Mouse (Mus musculus): ENCODE data around the gene Fam131a. TPM values are rescaled to one million over a fixed set of nuclear protein-coding genes. Genes with fewer than 3 reads are reported as not detected.

Gene Fam131a
- polyA plus RNA-seq, 1 experiment, result not detected

DNA sequence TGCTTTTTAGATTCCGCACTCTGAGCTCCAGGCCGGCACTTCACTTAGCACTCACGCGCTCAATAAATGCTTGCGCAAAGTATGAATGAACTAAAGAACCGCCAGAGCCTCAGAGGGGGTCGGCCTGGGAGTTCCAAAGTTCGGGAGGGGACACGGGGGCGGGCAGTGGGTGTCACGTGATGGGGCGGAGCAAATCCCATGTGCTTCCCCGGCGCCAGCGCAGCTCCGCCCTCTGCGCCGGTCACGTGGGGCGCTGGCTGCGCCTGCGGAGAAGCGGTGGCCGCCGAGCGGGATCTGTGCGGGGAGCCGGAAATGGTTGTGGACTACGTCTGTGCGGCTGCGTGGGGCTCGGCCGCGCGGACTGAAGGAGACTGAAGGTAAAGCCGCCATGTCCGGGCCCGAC, 20.5 kb upstream of the Fam131a start:
- H3K4me1 ChIP-seq (ENCODE audit: control insufficient read depth, insufficient read depth, low read length), result peaks cover 17% of the 10 kb centered on the region
- TF ChIP-seq CTCF (IDR thresholded peaks at IDR 0.05; ENCODE audit: insufficient read depth, low read depth, low read length) (no peak), POLR2A (IDR thresholded peaks at IDR 0.05; ENCODE audit: insufficient read depth, low read depth, low read length) (peak; percentile 54)
- H3K27ac ChIP-seq (ENCODE audit: insufficient read depth, low read depth, low read length), result no peak overlapping the region
- H3K4me3 ChIP-seq (ENCODE audit: insufficient read depth, low read depth, low read length), result peak overlapping the region; percentile 98
- WGBS, result under 1% methylated on average over 33 of the region's 38 CpGs

DNA sequence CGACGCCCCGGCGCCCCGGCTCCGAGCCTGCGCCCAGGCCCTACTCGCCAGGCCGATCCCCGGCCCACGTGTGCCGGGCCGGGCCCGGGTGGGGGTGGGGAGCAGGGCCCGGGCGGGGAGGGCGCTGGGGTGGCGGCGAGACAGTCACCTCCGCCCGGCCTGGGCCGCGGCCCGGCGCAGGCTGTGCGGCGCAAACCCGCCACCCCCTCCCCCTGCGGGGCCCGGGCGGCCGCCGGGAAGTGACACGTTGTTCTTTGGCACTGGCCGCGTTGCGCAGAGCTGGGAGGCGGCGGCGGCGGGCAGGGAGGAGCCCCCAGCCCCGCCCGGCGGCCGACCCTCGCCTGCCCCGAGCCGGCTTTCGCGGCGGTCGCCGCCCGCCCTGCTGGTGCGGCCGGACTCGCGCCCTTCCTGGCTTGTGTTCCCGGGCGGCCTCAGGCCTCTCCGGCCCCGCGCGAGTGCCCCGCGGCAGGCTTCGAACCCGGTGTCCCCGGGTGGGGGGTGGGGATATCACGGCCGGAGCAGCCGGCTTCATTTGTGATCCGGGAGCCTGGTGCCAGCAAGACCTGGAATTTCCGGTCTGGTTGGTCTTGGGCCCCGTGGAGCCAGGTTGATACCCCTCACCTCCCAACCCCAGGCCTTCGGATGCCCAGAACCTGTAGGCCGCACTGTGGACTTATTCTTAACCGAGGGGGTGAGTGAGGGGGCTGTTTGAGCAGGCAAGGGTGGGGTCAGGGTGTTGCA, 19.9 kb upstream of the Fam131a start:
- WGBS, result under 1% methylated on average over 77 of the region's 78 CpGs
- H3K4me1 ChIP-seq (ENCODE audit: control insufficient read depth, insufficient read depth, low read length), result peaks cover 18% of the 10 kb centered on the region
- no peak for TF ChIP-seq POLR2A (IDR thresholded peaks at IDR 0.05; ENCODE audit: insufficient read depth, low read depth, low read length)
- TF ChIP-seq CTCF (IDR thresholded peaks at IDR 0.05; ENCODE audit: insufficient read depth, low read depth, low read length), result no peak
- H3K27ac ChIP-seq (ENCODE audit: insufficient read depth, low read depth, low read length), result no peak overlapping the region
- H3K4me3 ChIP-seq (ENCODE audit: insufficient read depth, low read depth, low read length), result peak overlapping the region; percentile 98

DNA sequence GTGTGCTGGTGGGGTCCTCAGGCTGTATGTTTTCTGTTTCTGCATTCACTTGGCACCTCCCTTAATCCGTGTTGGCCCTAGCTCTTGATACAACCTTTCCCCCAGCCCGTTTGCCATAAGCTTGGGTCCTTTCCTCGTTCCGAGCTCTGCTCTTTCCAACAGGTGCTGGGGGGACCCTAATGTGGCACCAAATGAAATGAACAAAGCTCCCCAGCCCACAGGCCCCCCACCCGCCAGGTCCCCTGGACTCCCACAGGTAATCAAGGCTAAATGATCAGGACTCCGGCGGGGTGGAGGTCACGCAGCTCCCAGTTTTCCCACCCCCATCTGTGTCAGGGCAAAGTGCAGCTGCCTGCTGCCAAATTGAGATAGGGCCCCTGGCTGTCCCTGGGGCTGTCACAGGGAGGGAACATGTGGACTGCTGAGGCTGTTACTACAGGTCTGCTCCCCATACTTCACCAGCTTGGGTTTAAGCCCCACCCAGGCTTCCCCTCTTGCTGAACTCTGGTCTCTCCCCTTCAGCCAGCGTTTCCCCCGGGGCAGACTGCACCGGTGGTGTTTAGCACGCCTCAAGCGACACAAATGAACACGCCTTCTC, 19.2 kb upstream of the Fam131a start:
- H3K4me1 ChIP-seq (ENCODE audit: control insufficient read depth, insufficient read depth, low read length), result peaks cover 18% of the 10 kb centered on the region
- WGBS, result 4% methylated on average over 14 of the region's 14 CpGs
- peak overlapping the region; percentile 98 for H3K4me3 ChIP-seq (ENCODE audit: insufficient read depth, low read depth, low read length)
- TF ChIP-seq CTCF (IDR thresholded peaks at IDR 0.05; ENCODE audit: insufficient read depth, low read depth, low read length) (no peak), POLR2A (IDR thresholded peaks at IDR 0.05; ENCODE audit: insufficient read depth, low read depth, low read length) (no peak)
- H3K27ac ChIP-seq (ENCODE audit: insufficient read depth, low read depth, low read length), result no peak overlapping the region

DNA sequence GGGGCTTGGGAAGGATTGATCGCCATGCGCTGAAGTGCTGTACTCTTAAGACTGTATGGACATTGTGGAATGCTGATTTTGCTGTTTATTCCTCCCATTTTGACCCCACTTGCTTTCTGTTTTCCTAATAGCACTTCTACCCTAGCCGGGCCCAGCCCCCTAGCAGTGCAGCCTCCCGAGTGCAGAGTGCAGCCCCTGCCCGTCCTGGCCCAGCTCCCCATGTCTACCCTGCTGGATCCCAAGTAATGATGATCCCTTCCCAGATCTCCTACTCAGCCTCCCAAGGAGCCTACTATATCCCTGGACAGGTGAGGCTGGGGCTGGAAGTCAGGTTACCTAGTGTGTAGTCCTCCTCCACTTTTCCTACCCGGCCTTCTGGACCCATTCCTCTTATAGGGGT, 17.8 kb upstream of the Fam131a start:
- H3K4me3 ChIP-seq (ENCODE audit: insufficient read depth, low read depth, low read length), result no peak overlapping the region
- TF ChIP-seq POLR2A (IDR thresholded peaks at IDR 0.05; ENCODE audit: insufficient read depth, low read depth, low read length) (no peak), CTCF (IDR thresholded peaks at IDR 0.05; ENCODE audit: insufficient read depth, low read depth, low read length) (no peak)
- H3K4me1 ChIP-seq (ENCODE audit: control insufficient read depth, insufficient read depth, low read length), result peaks cover 18% of the 10 kb centered on the region
- no peak overlapping the region for H3K27ac ChIP-seq (ENCODE audit: insufficient read depth, low read depth, low read length)
- WGBS, result 89% methylated on average over 6 of the region's 6 CpGs

DNA sequence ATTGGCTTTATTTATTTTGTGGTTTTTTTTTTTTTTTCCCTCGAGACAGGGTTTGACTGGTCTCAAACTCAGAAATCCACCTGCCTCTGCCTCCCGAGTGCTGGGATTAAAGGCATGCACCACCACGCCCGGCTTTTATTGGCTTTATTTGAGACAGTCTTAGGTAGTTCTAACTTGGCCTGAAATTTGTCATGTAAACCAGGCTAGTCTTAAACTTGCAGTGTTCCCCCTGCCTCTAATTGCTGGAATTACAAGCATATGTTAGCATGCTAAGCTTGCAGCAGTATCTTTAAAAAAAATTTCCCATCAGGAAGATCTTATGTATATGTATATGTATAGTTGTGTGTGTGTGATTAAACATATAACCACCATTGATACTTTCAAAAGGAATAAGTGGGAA, 16.3 kb upstream of the Fam131a start:
- Histone ChIP-seq H3K4me1 (ENCODE audit: control insufficient read depth, insufficient read depth, low read length) (peaks cover 18% of the 10 kb centered on the region), H3K27ac (ENCODE audit: insufficient read depth, low read depth, low read length) (no peak overlapping the region), H3K4me3 (ENCODE audit: insufficient read depth, low read depth, low read length) (no peak overlapping the region)
- WGBS, result 80% methylated on average over 4 of the region's 4 CpGs
- TF ChIP-seq CTCF (IDR thresholded peaks at IDR 0.05; ENCODE audit: insufficient read depth, low read depth, low read length) (no peak), POLR2A (IDR thresholded peaks at IDR 0.05; ENCODE audit: insufficient read depth, low read depth, low read length) (no peak)

DNA sequence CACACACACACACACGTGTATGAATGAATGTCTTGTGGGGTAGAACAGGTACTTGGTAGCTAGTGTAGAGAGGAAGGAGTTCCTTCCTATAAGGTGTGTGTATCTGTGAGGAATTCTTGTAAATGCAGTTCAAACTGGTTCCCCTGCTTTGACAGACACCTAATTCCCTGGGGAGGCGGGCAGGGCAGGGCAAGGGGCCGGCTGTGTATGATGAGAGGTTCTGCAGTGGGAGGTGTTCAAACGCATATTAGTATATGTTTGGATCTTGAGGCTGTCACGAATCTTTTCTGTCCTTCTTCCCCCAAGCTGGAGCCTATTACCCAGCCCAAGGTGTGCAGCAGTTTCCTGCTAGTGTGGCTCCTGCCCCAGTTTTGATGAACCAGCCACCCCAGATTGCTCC, 15.7 kb upstream of the Fam131a start:
- no peak overlapping the region for H3K27ac ChIP-seq (ENCODE audit: insufficient read depth, low read depth, low read length)
- peaks cover 18% of the 10 kb centered on the region for H3K4me1 ChIP-seq (ENCODE audit: control insufficient read depth, insufficient read depth, low read length)
- H3K4me3 ChIP-seq (ENCODE audit: insufficient read depth, low read depth, low read length), result no peak overlapping the region
- TF ChIP-seq CTCF (IDR thresholded peaks at IDR 0.05; ENCODE audit: insufficient read depth, low read depth, low read length) (no peak), POLR2A (IDR thresholded peaks at IDR 0.05; ENCODE audit: insufficient read depth, low read depth, low read length) (no peak)
- 74% methylated on average over 5 of the region's 5 CpGs for WGBS

DNA sequence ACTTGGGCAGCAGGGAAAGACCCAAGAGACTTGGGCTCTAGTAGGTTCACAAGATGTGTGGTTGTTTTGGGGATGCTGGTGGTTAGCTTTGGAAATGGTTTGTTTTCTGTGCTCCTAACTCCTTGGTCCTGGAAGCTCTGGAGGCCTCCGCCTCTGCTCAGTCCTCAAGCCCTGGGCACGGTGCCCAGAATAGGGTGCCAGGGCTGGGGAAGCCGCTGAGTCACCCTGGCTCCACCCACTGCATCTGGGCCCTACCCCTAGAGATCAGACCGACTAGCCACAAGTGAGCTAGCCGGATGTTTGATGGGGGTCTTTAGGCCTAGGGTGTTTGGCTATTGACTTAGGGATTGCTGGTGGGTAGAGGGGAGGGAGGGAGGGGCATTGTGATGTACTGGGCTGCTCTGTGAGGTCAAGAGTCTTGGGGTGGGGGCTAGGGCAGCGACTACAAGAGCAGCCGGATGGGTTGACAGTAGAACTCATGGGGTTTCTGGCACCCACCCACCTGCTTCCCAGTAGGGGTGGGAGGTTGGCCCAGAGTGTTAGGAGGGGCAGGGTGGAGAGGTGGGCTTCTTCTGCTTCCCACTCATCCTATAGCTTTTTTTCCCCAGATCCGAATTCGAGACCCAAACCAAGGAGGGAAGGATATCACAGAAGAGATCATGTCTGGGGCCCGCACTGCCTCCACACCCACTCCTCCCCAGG, 14.9 kb upstream of the Fam131a start:
- TF ChIP-seq CTCF (IDR thresholded peaks at IDR 0.05; ENCODE audit: insufficient read depth, low read depth, low read length) (no peak), POLR2A (IDR thresholded peaks at IDR 0.05; ENCODE audit: insufficient read depth, low read depth, low read length) (no peak)
- H3K27ac ChIP-seq (ENCODE audit: insufficient read depth, low read depth, low read length), result no peak overlapping the region
- 38% methylated on average over 10 of the region's 10 CpGs for WGBS
- H3K4me3 ChIP-seq (ENCODE audit: insufficient read depth, low read depth, low read length), result no peak overlapping the region
- H3K4me1 ChIP-seq (ENCODE audit: control insufficient read depth, insufficient read depth, low read length), result peaks cover 18% of the 10 kb centered on the region

DNA sequence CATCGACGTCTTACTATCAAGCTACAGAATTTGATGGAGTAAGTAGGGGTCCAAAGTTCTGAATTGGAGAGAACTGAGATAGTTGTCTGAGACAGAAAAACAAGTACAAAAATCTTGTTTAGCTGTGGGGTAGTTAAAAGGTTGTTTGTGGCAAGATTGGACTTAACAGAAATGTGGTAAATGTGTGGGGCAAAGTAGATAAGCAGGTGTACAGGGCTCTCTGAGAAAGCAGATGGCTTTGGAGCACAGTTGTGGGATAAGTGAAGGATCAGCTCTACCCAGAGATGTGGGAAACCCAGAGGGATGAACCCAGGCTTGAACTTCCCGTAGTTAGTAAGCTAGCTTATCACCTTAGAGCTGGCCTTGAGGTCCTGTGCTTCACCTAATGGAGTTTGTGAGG, 2.3 kb upstream of the Fam131a start:
- WGBS, result 86% methylated on average over 3 of the region's 3 CpGs
- TF ChIP-seq CTCF (IDR thresholded peaks at IDR 0.05; ENCODE audit: insufficient read depth, low read depth, low read length) (no peak), POLR2A (IDR thresholded peaks at IDR 0.05; ENCODE audit: insufficient read depth, low read depth, low read length) (no peak)
- H3K27ac ChIP-seq (ENCODE audit: insufficient read depth, low read depth, low read length), result no peak overlapping the region
- H3K4me3 ChIP-seq (ENCODE audit: insufficient read depth, low read depth, low read length), result no peak overlapping the region
- peaks cover 23% of the 10 kb centered on the region for H3K4me1 ChIP-seq (ENCODE audit: control insufficient read depth, insufficient read depth, low read length)

DNA sequence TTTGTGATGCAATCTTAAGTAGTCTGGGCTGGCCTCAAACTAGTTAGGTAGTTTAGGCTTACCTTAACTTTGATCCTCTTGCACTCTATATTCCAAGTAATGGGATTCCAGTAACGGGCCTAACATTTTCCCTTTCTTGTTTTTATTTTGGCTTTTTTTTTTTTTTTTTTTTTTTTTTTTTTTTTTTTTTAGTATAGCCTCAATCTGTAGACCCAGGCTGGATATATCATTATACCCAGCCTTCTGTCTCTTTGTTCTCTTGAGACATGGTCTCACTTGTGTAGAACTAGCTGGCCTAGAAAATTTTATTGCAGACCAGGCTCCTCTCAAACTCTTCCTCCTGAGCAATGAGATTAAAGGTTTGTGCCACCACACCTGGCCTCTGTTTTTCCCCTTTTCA, 1.4 kb upstream of the Fam131a start:
- 52% methylated on average over 1 of the region's 1 CpGs for WGBS
- no peak overlapping the region for H3K4me3 ChIP-seq (ENCODE audit: insufficient read depth, low read depth, low read length)
- TF ChIP-seq CTCF (IDR thresholded peaks at IDR 0.05; ENCODE audit: insufficient read depth, low read depth, low read length), result no peak
- TF ChIP-seq POLR2A (IDR thresholded peaks at IDR 0.05; ENCODE audit: insufficient read depth, low read depth, low read length), result no peak
- H3K27ac ChIP-seq (ENCODE audit: insufficient read depth, low read depth, low read length), result no peak overlapping the region
- H3K4me1 ChIP-seq (ENCODE audit: control insufficient read depth, insufficient read depth, low read length), result peaks cover 28% of the 10 kb centered on the region
